Mouse (Mus musculus): ENCODE measurements around the gene Mlph. TPM values are rescaled to one million over a fixed set of nuclear protein-coding genes. Genes with fewer than 3 reads are reported as not detected.

Gene Mlph
- polyA plus RNA-seq, 1 experiment from 2014 or later, result 0.11 TPM

- no peak overlapping the region for H3K4me3 ChIP-seq
- WGBS, result 89% methylated on average over 5 of the region's 5 CpGs
- H3K36me3 ChIP-seq, result no peaks in the 10 kb centered on the region
- no peaks in the 10 kb centered on the region for H3K9me3 ChIP-seq
- no peak overlapping the region for H3K27ac ChIP-seq (replicated peaks)
- 0 out of 2 replicates have a peak, but pooled peaks cover 3% of the 10 kb centered on the region for H3K4me1 ChIP-seq
- no peak overlapping the region for H3K4me2 ChIP-seq (replicated peaks)
- no peak overlapping the region for H3K9ac ChIP-seq (replicated peaks)
- no peak for ATAC-seq (replicated peaks)
- no peaks in the 10 kb centered on the region for H3K27me3 ChIP-seq
Measured at GRCm38 (mm10) chr1:90899816-90900215, 15.1 kb upstream of the Mlph start.

- Histone ChIP-seq H3K27ac (replicated peaks) (no peak overlapping the region), H3K4me3 (no peak overlapping the region), H3K36me3 (no peaks in the 10 kb centered on the region), H3K9me3 (no peaks in the 10 kb centered on the region), H3K4me1 (0 out of 2 replicates have a peak, but pooled peaks cover 3% of the 10 kb centered on the region), H3K27me3 (no peaks in the 10 kb centered on the region), H3K9ac (replicated peaks) (no peak overlapping the region), H3K4me2 (replicated peaks) (no peak overlapping the region)
- 87% methylated on average over 6 of the region's 6 CpGs for WGBS
- no peak for ATAC-seq (replicated peaks)
Measured at GRCm38 (mm10) chr1:90900406-90900805, 14.5 kb upstream of the Mlph start.

DNA sequence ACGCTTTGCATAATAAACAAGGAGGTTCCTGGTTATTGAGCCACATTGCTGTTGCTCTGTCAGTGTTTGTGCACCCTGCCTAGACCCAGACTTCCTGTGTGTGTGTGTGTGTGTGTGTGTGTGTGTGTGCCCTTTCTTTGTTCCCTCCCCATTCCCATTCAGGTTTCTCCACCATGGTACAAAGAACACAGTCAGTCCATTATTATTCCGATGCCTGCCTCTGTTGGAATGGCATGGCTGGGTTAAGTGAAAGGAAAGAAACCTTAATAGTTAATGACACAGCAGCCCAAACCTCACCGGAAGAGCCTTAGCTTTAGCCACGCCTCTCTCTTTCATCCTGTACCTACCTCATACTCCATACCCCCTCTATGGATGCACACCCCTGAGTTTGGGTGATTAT, 13.6 kb upstream of the Mlph start:
- no peak overlapping the region for H3K4me2 ChIP-seq (replicated peaks)
- H3K4me3 ChIP-seq, result no peak overlapping the region
- H3K4me1 ChIP-seq, result 0 out of 2 replicates have a peak, but pooled peaks cover 3% of the 10 kb centered on the region
- WGBS, result 50% methylated on average over 4 of the region's 4 CpGs
- H3K36me3 ChIP-seq, result no peaks in the 10 kb centered on the region
- ATAC-seq (replicated peaks), result no peak
- no peak overlapping the region for H3K27ac ChIP-seq (replicated peaks)
- no peaks in the 10 kb centered on the region for H3K27me3 ChIP-seq
- no peak overlapping the region for H3K9ac ChIP-seq (replicated peaks)
- H3K9me3 ChIP-seq, result no peaks in the 10 kb centered on the region

GRCm38 (mm10) chr1:90901681-90902208, 13.1 kb upstream of the Mlph start:
- no peak overlapping the region for H3K27ac ChIP-seq (replicated peaks)
- 0 out of 2 replicates have a peak, but pooled peaks cover 1% of the 10 kb centered on the region for H3K4me1 ChIP-seq
- no peaks in the 10 kb centered on the region for H3K9me3 ChIP-seq
- no peaks in the 10 kb centered on the region for H3K36me3 ChIP-seq
- H3K4me2 ChIP-seq (replicated peaks), result no peak overlapping the region
- no peak overlapping the region for H3K4me3 ChIP-seq
- no peak for ATAC-seq (replicated peaks)
- H3K27me3 ChIP-seq, result no peaks in the 10 kb centered on the region
- 84% methylated on average over 6 of the region's 6 CpGs for WGBS
- H3K9ac ChIP-seq (replicated peaks), result no peak overlapping the region

GRCm38 (mm10) chr1:90902751-90903150, 12.1 kb upstream of the Mlph start:
- H3K36me3 ChIP-seq, result no peaks in the 10 kb centered on the region
- no peaks in the 10 kb centered on the region for H3K4me1 ChIP-seq
- H3K9me3 ChIP-seq, result no peaks in the 10 kb centered on the region
- 88% methylated on average over 3 of the region's 3 CpGs for WGBS
- no peak for ATAC-seq (replicated peaks)
- no peaks in the 10 kb centered on the region for H3K27me3 ChIP-seq
- H3K9ac ChIP-seq (replicated peaks), result no peak overlapping the region
- H3K4me2 ChIP-seq (replicated peaks), result no peak overlapping the region
- H3K27ac ChIP-seq (replicated peaks), result no peak overlapping the region
- H3K4me3 ChIP-seq, result no peak overlapping the region

- 59% methylated on average over 3 of the region's 3 CpGs for WGBS
- ATAC-seq (replicated peaks), result no peak
- Histone ChIP-seq H3K36me3 (no peaks in the 10 kb centered on the region), H3K4me3 (no peak overlapping the region), H3K27ac (replicated peaks) (no peak overlapping the region), H3K9me3 (no peaks in the 10 kb centered on the region), H3K4me1 (no peaks in the 10 kb centered on the region), H3K4me2 (replicated peaks) (no peak overlapping the region), H3K9ac (replicated peaks) (no peak overlapping the region), H3K27me3 (no peaks in the 10 kb centered on the region)
Measured at GRCm38 (mm10) chr1:90903211-90903945, 11.5 kb upstream of the Mlph start.

- H3K9me3 ChIP-seq, result no peaks in the 10 kb centered on the region
- H3K4me1 ChIP-seq, result no peaks in the 10 kb centered on the region
- H3K36me3 ChIP-seq, result no peaks in the 10 kb centered on the region
- WGBS, result 68% methylated on average over 8 of the region's 8 CpGs
- H3K27ac ChIP-seq (replicated peaks), result no peak overlapping the region
- ATAC-seq (replicated peaks), result no peak
- no peak overlapping the region for H3K4me3 ChIP-seq
- no peaks in the 10 kb centered on the region for H3K27me3 ChIP-seq
- no peak overlapping the region for H3K4me2 ChIP-seq (replicated peaks)
- no peak overlapping the region for H3K9ac ChIP-seq (replicated peaks)
Measured at GRCm38 (mm10) chr1:90903971-90904458, 10.9 kb upstream of the Mlph start.

DNA sequence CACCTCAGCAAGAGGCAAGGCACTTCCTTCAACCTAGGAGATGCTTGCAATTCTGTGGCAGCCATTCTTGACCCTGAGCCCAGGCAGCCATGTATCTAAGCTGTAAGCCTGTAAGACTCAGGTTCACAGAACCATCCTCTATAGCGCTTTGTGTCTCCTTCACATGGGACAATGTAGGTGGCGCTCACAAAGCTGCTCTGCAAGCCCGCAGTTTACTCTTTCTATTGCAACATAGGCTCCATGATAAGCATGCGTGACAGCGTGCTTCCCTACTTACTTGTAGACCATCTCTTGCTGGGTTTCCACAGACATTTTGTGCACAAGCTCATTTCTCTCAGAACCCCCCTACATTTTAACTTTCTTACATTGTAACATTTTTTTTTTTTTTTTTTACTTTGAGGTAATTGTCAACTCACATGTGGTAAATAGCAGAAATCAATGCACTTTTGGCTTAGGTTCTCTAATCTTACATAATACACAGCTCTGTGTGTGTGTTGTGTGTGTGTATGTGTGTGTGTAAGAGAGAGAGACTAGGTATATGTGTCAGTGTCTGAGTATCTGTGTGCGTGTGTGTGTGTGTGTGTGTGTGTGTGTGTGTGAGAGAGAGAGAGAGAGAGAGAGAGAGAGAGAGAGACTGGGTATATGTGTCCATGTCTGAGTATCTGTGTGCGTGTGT, 10.0 kb upstream of the Mlph start:
- Histone ChIP-seq H3K4me2 (replicated peaks) (no peak overlapping the region), H3K27me3 (no peaks in the 10 kb centered on the region), H3K9ac (replicated peaks) (no peak overlapping the region), H3K9me3 (no peaks in the 10 kb centered on the region), H3K36me3 (no peaks in the 10 kb centered on the region), H3K4me1 (no peaks in the 10 kb centered on the region), H3K4me3 (no peak overlapping the region), H3K27ac (replicated peaks) (no peak overlapping the region)
- 81% methylated on average over 7 of the region's 7 CpGs for WGBS
- ATAC-seq (replicated peaks), result no peak

DNA sequence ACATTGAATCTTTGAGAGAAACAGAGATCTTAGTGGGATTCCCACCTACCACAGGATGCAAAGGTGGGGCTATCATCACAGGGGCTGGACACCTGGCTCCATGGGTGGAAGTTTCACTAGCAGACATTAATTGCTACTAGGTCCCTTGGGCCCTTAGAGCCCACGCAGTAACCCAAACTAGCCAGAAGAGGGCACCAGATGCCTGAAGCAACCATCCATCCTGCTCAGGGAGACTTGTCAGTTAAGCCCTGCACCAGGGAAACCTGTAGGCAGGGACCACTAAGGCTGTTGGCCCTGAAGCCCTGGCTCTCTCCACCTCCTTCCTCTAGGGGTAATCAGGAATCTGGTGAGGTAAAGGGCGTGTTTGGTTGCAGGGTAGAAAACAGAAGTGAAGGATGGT, 8.5 kb upstream of the Mlph start:
- 9% methylated on average over 2 of the region's 2 CpGs for WGBS
- no peaks in the 10 kb centered on the region for H3K36me3 ChIP-seq
- no peak overlapping the region for H3K9ac ChIP-seq (replicated peaks)
- H3K27me3 ChIP-seq, result no peaks in the 10 kb centered on the region
- no peak overlapping the region for H3K4me3 ChIP-seq
- ATAC-seq (replicated peaks), result no peak
- H3K4me1 ChIP-seq, result no peaks in the 10 kb centered on the region
- no peak overlapping the region for H3K27ac ChIP-seq (replicated peaks)
- H3K9me3 ChIP-seq, result no peaks in the 10 kb centered on the region
- no peak overlapping the region for H3K4me2 ChIP-seq (replicated peaks)

DNA sequence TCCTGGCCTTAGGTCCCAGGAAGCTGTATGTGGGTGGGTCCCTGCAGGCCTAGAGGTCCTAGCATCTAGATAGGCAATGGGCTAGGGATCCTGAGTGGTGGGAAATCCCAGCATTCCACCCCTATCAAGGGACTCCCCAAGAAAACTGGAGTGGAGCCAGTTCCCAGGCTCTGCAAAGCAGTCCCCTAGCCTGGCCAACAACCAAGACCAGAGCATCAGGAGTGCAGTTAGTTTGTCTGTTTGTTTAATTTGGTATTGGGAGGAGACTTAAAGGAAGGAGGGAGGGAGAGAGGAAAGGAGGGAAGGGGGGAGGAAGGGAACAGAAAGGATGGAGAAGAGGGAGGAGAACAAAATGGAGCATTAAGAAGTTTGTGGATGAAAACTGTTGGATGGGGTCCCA, 5.7 kb upstream of the Mlph start:
- no peak overlapping the region for H3K9ac ChIP-seq (replicated peaks)
- H3K27me3 ChIP-seq, result no peaks in the 10 kb centered on the region
- H3K27ac ChIP-seq (replicated peaks), result no peak overlapping the region
- H3K9me3 ChIP-seq, result no peaks in the 10 kb centered on the region
- no peak overlapping the region for H3K4me2 ChIP-seq (replicated peaks)
- H3K4me1 ChIP-seq, result no peaks in the 10 kb centered on the region
- H3K36me3 ChIP-seq, result no peaks in the 10 kb centered on the region
- ATAC-seq (replicated peaks), result no peak
- H3K4me3 ChIP-seq, result no peak overlapping the region

GRCm38 (mm10) chr1:90909631-90910152, 5.2 kb upstream of the Mlph start:
- ATAC-seq (replicated peaks), result no peak
- WGBS, result 38% methylated on average over 17 of the region's 17 CpGs
- Histone ChIP-seq H3K36me3 (no peaks in the 10 kb centered on the region), H3K4me1 (no peaks in the 10 kb centered on the region), H3K27me3 (no peaks in the 10 kb centered on the region), H3K4me2 (replicated peaks) (no peak overlapping the region), H3K27ac (replicated peaks) (no peak overlapping the region), H3K9me3 (no peaks in the 10 kb centered on the region), H3K9ac (replicated peaks) (no peak overlapping the region), H3K4me3 (no peak overlapping the region)

DNA sequence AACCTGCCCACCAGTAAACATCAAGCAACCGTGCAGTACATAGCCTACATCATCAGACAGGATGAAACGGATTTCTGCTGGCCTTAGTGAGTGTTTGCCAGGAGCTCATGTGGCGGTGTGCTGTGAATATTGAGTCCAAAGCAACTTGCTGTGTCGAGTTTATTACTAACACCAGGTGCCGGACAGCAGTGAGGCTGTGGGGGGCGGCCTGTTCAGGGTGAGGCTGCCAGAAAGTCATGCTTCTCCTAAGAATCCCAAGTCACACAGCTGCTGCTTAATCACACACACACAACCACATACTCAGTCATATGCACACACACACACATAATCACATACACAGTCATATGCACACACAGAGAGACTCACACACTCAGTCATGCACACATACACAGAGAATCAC, 1.7 kb upstream of the Mlph start:
- Histone ChIP-seq H3K27ac (replicated peaks) (no peak overlapping the region), H3K9me3 (no peaks in the 10 kb centered on the region), H3K27me3 (0 out of 2 replicates have a peak, but pooled peaks cover 2% of the 10 kb centered on the region), H3K9ac (replicated peaks) (no peak overlapping the region), H3K36me3 (no peaks in the 10 kb centered on the region), H3K4me3 (no peak overlapping the region), H3K4me1 (peaks cover 6% of the 10 kb centered on the region), H3K4me2 (replicated peaks) (no peak overlapping the region)
- 72% methylated on average over 6 of the region's 6 CpGs for WGBS
- no peak for ATAC-seq (replicated peaks)
